Mouse (Mus musculus) stomach, postnatal 0 days (tissue): ENCODE data around the gene Rab11fip4. TPM values are rescaled to one million over a fixed set of nuclear protein-coding genes. Genes with fewer than 3 reads are reported as not detected.

ENCODE experiments used
- ATAC-seq: fragments of 200-750 bp; cut with Nextera tagmentation; 2 replicates; pipeline ENCODE4 v1.8.0; 2017; ENCODE audit not compliant: low FRiP score, low TSS enrichment
- DNase-seq: peaks from one replicate; pipeline ENCODE4 v3.0.0-alpha.2; 2016; ENCODE audit warnings: low spot score
- H3K27ac ChIP-seq: fragments of 300-500 bp; sonication (generic); replicated peaks from 2 replicates; pipeline ENCODE4 v1.5.1; 2014; ENCODE audit warnings: mild to moderate bottlenecking, control low read depth
- H3K27me3 ChIP-seq: fragments of 300-500 bp; sonication (generic); 2 replicates; pipeline ENCODE4 v1.6.1; 2014; ENCODE audit warnings: low read length; ENCODE audit not compliant: control insufficient read depth, insufficient read depth
- H3K36me3 ChIP-seq: fragments of 300-500 bp; sonication (generic); 2 replicates; pipeline ENCODE4 v1.6.1; 2014; ENCODE audit warnings: low read length, mixed read lengths; ENCODE audit not compliant: control insufficient read depth, insufficient read depth
- H3K4me1 ChIP-seq: fragments of 300-500 bp; sonication (generic); replicated peaks from 2 replicates; pipeline ENCODE4 v1.6.1; 2014; ENCODE audit warnings: antibody characterized with exemption; ENCODE audit not compliant: control insufficient read depth, insufficient read depth
- H3K4me2 ChIP-seq: fragments of 300-500 bp; sonication (generic); replicated peaks from 2 replicates; pipeline ENCODE4 v1.6.1; 2014; ENCODE audit warnings: low read depth, mild to moderate bottlenecking, control low read depth, moderate library complexity
- H3K4me3 ChIP-seq: fragments of 300-500 bp; sonication (generic); 2 replicates; pipeline ENCODE4 v1.5.1; 2014; ENCODE audit warnings: low read depth, low read length, control low read depth
- H3K9ac ChIP-seq: fragments of 300-500 bp; sonication (generic); 2 replicates; pipeline ENCODE4 v1.6.1; 2014; ENCODE audit warnings: mild to moderate bottlenecking, low read length, control low read depth, mixed read lengths
- H3K9me3 ChIP-seq: fragments of 300-500 bp; sonication (generic); 2 replicates; pipeline ENCODE4 v1.6.1; 2016; ENCODE audit warnings: low read length; ENCODE audit not compliant: control insufficient read depth
- CTCF ChIP-seq: IDR thresholded peaks from 2 replicates; pipeline ENCODE4 v1.5.1; 2016; ENCODE audit warnings: antibody characterized with exemption, low read depth, mild to moderate bottlenecking, moderate library complexity
- EP300 ChIP-seq: optimal IDR thresholded peaks from 2 replicates; pipeline ENCODE3; 2016; ENCODE audit warnings: antibody characterized with exemption
- WGBS: fragments of 180-500 bp; shearing (Covaris S2); extraction: QIAGEN DNeasy Blood & Tissue Kit; methylation state at CpG from one replicate; pipeline ENCODE4 v1.1.7; 2014; 5-methylcytosine and 5-hydroxymethylcytosine counted together
- polyA plus RNA-seq: library from polyadenylated mRNA; unstranded; fragments of >200 nt; fragmentation: Nextera tagmentation; extraction: Ambion mirVana; gene quantifications from 2 replicates; pipeline ENCODE4 v1.2.1, GENCODE M21; 2015

Gene Rab11fip4
- polyA plus RNA-seq, 1 experiment from 2014 or later = 0.98 TPM

DNA sequence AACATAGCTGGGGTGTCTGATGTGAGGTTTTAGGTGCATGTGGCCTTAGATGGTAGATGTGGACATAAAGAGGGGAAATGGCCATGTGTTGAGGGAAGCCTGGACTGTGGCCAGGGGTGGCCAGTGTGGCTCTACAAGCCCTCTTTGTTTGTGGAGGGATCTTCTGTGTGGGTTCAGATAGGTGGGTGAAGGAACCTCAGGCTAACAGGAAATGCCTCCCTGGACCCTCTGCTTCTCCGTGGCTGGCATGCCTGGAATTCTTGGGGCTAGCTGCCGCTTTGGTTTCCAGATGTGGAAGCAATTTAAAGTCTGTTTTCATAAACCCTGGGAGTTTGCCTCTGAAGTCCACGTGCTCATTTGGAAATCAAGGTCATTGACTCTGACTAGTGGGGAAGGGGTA is 78.9 kb downstream of the Rab11fip4 start:
- DNase-seq (no peak), ATAC-seq (no peak)
- no peak overlapping the region for H3K4me3 ChIP-seq
- no peak overlapping the region for H3K4me2 ChIP-seq
- no peak overlapping the region for H3K27ac ChIP-seq
- H3K4me1 ChIP-seq = no peaks in the 10 kb centered on the region
- no peak for TF ChIP-seq EP300
- no peaks in the 10 kb centered on the region for H3K9me3 ChIP-seq
- H3K27me3 ChIP-seq = no peaks in the 10 kb centered on the region
- 30% methylated on average over 3 of the region's 3 CpGs for WGBS
- no peaks in the 10 kb centered on the region for H3K36me3 ChIP-seq
- no peak overlapping the region for H3K9ac ChIP-seq

DNA sequence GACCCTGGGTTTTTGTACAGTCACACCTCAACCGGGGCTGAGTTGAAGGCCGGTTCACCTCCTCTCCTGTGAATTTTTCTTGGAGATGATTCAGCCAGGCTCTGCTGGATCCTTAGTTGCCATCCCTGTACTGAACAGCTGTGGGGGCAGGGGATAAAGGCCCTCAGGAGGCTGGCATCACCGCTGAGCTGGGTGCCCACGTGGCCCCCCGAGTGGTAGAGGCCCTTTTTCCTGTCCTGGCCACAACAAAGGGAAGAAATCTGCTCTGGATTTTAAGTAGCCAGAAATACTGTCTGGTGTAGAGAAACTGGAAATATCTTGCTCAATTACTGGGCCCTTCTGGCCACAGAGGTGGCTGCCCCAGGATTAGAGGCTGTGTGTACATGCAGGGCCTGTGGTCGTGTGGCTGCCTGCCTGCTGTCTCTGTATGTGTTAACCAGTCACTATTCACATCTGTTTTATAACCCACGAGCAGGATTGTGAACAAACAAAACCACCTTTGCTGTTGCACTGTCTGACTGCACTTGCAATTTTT is 79.5 kb downstream of the Rab11fip4 start:
- TF ChIP-seq CTCF (no peak), EP300 (no peak)
- H3K36me3 ChIP-seq = no peaks in the 10 kb centered on the region
- no peak for DNase-seq
- H3K27me3 ChIP-seq = no peaks in the 10 kb centered on the region
- WGBS = 67% methylated on average over 7 of the region's 7 CpGs
- H3K9ac ChIP-seq = no peak overlapping the region
- no peak overlapping the region for H3K27ac ChIP-seq
- no peak overlapping the region for H3K4me2 ChIP-seq
- no peaks in the 10 kb centered on the region for H3K9me3 ChIP-seq
- H3K4me1 ChIP-seq = no peaks in the 10 kb centered on the region
- no peak for ATAC-seq
- H3K4me3 ChIP-seq = no peak overlapping the region

DNA sequence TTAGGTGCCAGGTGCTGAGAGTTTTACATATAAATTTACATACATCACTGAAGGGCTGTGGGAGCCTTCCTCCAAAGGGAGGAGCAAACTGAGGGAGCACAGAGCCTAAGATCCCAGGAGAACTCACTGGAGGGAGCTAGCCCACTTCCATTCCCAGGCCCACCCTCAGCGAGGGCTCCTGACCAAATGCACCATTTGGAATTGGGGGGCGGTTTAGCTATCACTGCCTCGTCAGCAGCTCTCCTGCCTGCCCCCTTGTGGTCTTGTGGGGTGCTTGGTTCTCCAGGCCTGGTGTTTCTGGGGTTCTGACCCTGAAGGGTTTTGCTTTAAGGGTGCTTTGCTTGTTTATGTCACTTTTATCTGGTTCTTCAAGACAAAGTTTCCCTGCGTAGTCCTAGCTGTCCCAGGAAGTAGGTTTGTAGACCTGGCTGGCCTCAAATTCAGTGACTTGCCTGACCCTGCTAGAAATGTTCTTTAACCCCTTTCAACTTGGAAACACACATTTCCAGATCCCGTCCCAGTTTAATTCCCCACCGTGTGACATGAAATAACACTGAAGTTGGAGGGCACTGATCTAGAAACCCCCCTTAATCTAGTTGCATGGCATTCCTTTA is 80.8 kb downstream of the Rab11fip4 start:
- Histone ChIP-seq H3K4me3 (no peak overlapping the region), H3K9me3 (no peaks in the 10 kb centered on the region), H3K9ac (no peak overlapping the region), H3K36me3 (no peaks in the 10 kb centered on the region), H3K27me3 (no peaks in the 10 kb centered on the region), H3K27ac (no peak overlapping the region), H3K4me2 (no peak overlapping the region), H3K4me1 (no peaks in the 10 kb centered on the region)
- TF ChIP-seq CTCF (peak; percentile 74), EP300 (no peak)
- no peak for ATAC-seq
- WGBS = 54% methylated on average over 6 of the region's 6 CpGs
- peak; percentile 50 for DNase-seq

DNA sequence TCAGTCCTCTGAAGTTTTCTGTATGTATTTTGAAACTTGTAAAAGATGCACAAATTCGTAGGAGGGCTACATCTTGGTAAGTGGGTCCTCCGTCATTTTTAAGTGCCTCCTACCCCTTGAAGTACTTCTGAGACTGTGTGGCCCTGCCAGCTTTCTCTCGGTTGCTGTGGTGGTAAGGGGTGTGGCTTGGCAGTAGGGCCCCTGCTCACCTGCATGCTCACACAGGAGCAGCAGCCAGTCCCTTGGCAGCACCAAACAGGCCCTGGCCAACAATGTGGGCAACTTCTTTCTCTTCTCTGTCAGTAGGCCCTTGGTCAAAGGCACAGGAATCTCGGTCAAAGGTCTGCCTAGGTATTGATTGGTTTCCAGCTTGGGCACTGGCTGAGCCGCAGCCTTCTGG is 82.1 kb downstream of the Rab11fip4 start:
- no peak overlapping the region for H3K4me3 ChIP-seq
- H3K4me2 ChIP-seq = no peak overlapping the region
- no peaks in the 10 kb centered on the region for H3K9me3 ChIP-seq
- no peak overlapping the region for H3K9ac ChIP-seq
- H3K27ac ChIP-seq = no peak overlapping the region
- no peak for TF ChIP-seq EP300
- TF ChIP-seq CTCF = no peak
- ATAC-seq (peak; percentile 14; the same call in 1 of the 2 replicates), DNase-seq (no peak)
- no peaks in the 10 kb centered on the region for H3K36me3 ChIP-seq
- H3K4me1 ChIP-seq = no peaks in the 10 kb centered on the region
- no peaks in the 10 kb centered on the region for H3K27me3 ChIP-seq
- WGBS = 52% methylated on average over 5 of the region's 5 CpGs

DNA sequence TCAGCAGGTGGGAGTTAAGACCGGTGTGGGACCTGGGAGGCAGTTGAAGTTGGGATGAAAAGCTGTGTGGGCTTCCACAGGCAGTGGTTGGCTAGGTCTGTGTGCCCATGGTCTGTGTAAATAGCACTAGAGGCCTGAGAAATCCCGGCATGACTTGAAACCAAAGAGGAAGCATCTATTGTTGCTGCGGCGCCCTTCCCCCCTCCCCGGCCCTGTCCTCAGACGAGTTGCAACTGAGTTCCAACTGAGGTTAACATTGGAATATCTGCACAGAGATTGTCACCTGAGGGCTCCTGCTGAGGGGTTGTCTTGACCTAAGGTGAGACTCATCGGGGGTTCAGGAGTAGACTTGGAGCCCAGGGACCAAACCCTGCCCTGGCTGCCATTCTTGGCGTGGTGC is 82.7 kb downstream of the Rab11fip4 start:
- 0 out of 2 replicates have a peak, but pooled peaks have one; percentile 12 for ATAC-seq
- TF ChIP-seq EP300 (no peak), CTCF (no peak)
- Histone ChIP-seq H3K27ac (no peak overlapping the region), H3K4me1 (no peaks in the 10 kb centered on the region), H3K9ac (no peak overlapping the region), H3K27me3 (no peaks in the 10 kb centered on the region), H3K4me3 (no peak overlapping the region), H3K9me3 (no peaks in the 10 kb centered on the region), H3K4me2 (no peak overlapping the region), H3K36me3 (no peaks in the 10 kb centered on the region)
- 51% methylated on average over 8 of the region's 8 CpGs for WGBS
- no peak for DNase-seq

DNA sequence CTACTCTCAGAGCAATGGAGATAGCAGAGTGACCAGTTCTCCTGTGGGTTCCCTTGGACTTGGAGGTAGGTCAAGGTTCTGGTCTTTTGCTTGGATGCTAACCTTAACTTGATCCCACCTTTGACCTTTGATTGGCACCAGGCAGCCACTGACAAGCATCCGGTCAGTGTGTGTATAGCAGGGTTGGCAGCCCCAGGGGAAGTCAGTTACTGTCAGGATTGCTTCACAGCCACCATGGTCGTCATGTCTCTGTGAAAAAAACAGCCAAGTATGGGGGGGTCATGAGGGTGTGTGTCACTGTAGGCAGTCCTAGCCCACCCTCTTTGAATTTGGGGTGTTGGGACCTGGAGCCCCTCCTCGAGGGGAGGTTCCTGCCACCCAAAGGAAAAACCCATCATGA is 83.2 kb downstream of the Rab11fip4 start:
- H3K4me1 ChIP-seq = no peaks in the 10 kb centered on the region
- TF ChIP-seq EP300 = no peak
- no peak for TF ChIP-seq CTCF
- WGBS = 74% methylated on average over 3 of the region's 3 CpGs

More for the DNA sequence above, 83.2 kb downstream of the Rab11fip4 start:
- DNase-seq (no peak), ATAC-seq (no peak)
- H3K9me3 ChIP-seq = no peaks in the 10 kb centered on the region
- H3K4me2 ChIP-seq = no peak overlapping the region
- H3K9ac ChIP-seq = no peak overlapping the region
- no peak overlapping the region for H3K27ac ChIP-seq
- no peak overlapping the region for H3K4me3 ChIP-seq
- H3K27me3 ChIP-seq = no peaks in the 10 kb centered on the region
- no peaks in the 10 kb centered on the region for H3K36me3 ChIP-seq
